Mouse (Mus musculus) hematopoietic stem cell, adult 5-6 weeks (primary cell): ENCODE data around the gene Tnp1. TPM values are rescaled to one million over a fixed set of nuclear protein-coding genes. Genes with fewer than 3 reads are reported as not detected.

ENCODE experiments used
- total RNA-seq: library from RNA; stranded (forward); fragments of 172-1452, 232-1000 nt; gene quantifications from 2 replicates; pipeline ENCODE4 v1.2.3, GENCODE M21; 2017

Tnp1 gene
- total RNA-seq, 1 experiment from 2014 or later, result not detected

Other genes with a start within 250 kb of the Tnp1 start
- not detected in 2 replicates for gene Igfbp2, start 191.4 kb downstream of the Tnp1 start, total RNA-seq
- 0.30 and 0.69 TPM in 2 replicates for gene Igfbp5, start 141.0 kb downstream of the Tnp1 start, total RNA-seq